Mouse (Mus musculus) stomach, postnatal 0 days (tissue): ENCODE results near the gene Ptpn13.

ENCODE experiments used
- CTCF ChIP-seq: IDR thresholded peaks from 2 replicates; pipeline ENCODE4 v1.5.1; 2016; ENCODE audit warnings: antibody characterized with exemption, low read depth, mild to moderate bottlenecking, moderate library complexity
- EP300 ChIP-seq: optimal IDR thresholded peaks from 2 replicates; pipeline ENCODE3; 2016; ENCODE audit warnings: antibody characterized with exemption

DNA sequence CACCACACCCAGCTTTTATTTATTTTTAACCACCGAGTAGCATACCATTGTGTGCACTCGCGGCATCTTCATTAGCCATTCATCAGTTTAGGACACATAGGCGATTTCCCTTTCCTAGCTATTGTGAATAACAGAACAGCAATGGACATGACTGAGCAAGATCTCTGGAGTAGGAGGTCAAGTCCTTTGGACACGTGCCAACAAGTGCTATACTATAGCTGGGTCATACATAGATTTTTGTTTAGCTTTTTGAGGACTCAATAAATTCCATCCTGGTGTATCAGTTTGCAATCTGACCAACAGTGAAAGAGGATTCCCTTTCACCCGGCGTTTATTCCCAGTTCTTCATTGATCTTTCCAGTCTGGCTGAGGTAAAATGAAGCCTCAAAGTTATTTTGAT is 41.0 kb upstream of the Ptpn13 start:
- no peak for TF ChIP-seq CTCF
- TF ChIP-seq EP300 = no peak
